Mouse (Mus musculus): ENCODE results near the gene Jmjd6. TPM values are rescaled to one million over a fixed set of nuclear protein-coding genes. Genes with fewer than 3 reads are reported as not detected.

The Jmjd6 gene
- total and polyA plus RNA-seq, 3 experiments, result 175 to 192 TPM; not detected in 1

- no peak overlapping the region for H3K27ac ChIP-seq (ENCODE audit: control insufficient read depth, low read depth, low read length)
- no peaks in the 10 kb centered on the region for H3K36me3 ChIP-seq (ENCODE audit: control insufficient read depth in 1 of 2, insufficient read depth in 2 of 2, low read length in 2 of 2)
- DNase-seq (ENCODE audit: low read depth, low spot score), result no peak
- H3K9ac ChIP-seq (ENCODE audit: control insufficient read depth, low read depth, low read length, poor library complexity, severe bottlenecking), result no peak overlapping the region
- no peaks in the 10 kb centered on the region for H3K79me2 ChIP-seq (ENCODE audit: control insufficient read depth, insufficient read depth, low read length, poor library complexity)
- H3K4me3 ChIP-seq (ENCODE audit: control insufficient read depth in 1 of 2, insufficient read depth in 1 of 2, low read depth in 2 of 2, low read length in 2 of 2), result no peak overlapping the region
- no peaks in the 10 kb centered on the region for H3K4me1 ChIP-seq (ENCODE audit: control insufficient read depth in 1 of 2, insufficient read depth in 2 of 2, low read length in 2 of 2)
- no peaks in the 10 kb centered on the region for H3K9me3 ChIP-seq (replicated peaks; ENCODE audit: insufficient read depth, low read length)
- H3K27me3 ChIP-seq (ENCODE audit: control insufficient read depth in 1 of 2, insufficient read depth in 2 of 2, low read length in 2 of 2), result no peaks in the 10 kb centered on the region; a peak in 2 of 4 replicates
- TF ChIP-seq NELFE (IDR thresholded peaks at IDR 0.05; ENCODE audit: low read depth, low read length) (no peak), KAT2A (conservative IDR thresholded peaks at IDR 0.05; ENCODE audit: low read depth, low read length) (no peak), JUND (IDR thresholded peaks at IDR 0.05; ENCODE audit: low read depth, low read length) (no peak), MAFK (IDR thresholded peaks at IDR 0.05; ENCODE audit: borderline replicate concordance, low read depth, low read length) (no peak), ZMIZ1 (IDR thresholded peaks at IDR 0.05; ENCODE audit: low read depth, low read length) (no peak), CHD1 (IDR thresholded peaks at IDR 0.05; ENCODE audit: low read depth, low read length) (no peak), POLR2AphosphoS5 (IDR thresholded peaks at IDR 0.05; ENCODE audit: borderline replicate concordance, low read depth, low read length) (no peak), POLR2AphosphoS2 (IDR thresholded peaks at IDR 0.05; ENCODE audit: low read length) (no peak)
Measured at GRCm38 (mm10) chr11:116818722-116819121, 24.5 kb downstream of the Jmjd6 start.

GRCm38 (mm10) chr11:116817567-116817966, 25.7 kb downstream of the Jmjd6 start:
- Histone ChIP-seq H3K9me3 (replicated peaks; ENCODE audit: insufficient read depth, low read length) (no peaks in the 10 kb centered on the region), H3K4me3 (ENCODE audit: control insufficient read depth in 1 of 2, insufficient read depth in 1 of 2, low read depth in 2 of 2, low read length in 2 of 2) (no peak overlapping the region), H3K4me1 (ENCODE audit: control insufficient read depth in 1 of 2, insufficient read depth in 2 of 2, low read length in 2 of 2) (no peaks in the 10 kb centered on the region), H3K27me3 (ENCODE audit: control insufficient read depth in 1 of 2, insufficient read depth in 2 of 2, low read length in 2 of 2) (no peaks in the 10 kb centered on the region; a peak in 1 of 4 replicates), H3K79me2 (ENCODE audit: control insufficient read depth, insufficient read depth, low read length, poor library complexity) (no peaks in the 10 kb centered on the region), H3K9ac (ENCODE audit: control insufficient read depth, low read depth, low read length, poor library complexity, severe bottlenecking) (no peak overlapping the region), H3K27ac (ENCODE audit: control insufficient read depth, low read depth, low read length) (no peak overlapping the region), H3K36me3 (ENCODE audit: control insufficient read depth in 1 of 2, insufficient read depth in 2 of 2, low read length in 2 of 2) (no peaks in the 10 kb centered on the region)
- TF ChIP-seq ZNF384 (IDR thresholded peaks at IDR 0.05; ENCODE audit: low read depth, low read length), result no peak
- no peak for TF ChIP-seq ZMIZ1 (IDR thresholded peaks at IDR 0.05; ENCODE audit: low read depth, low read length)
- TF ChIP-seq MEF2A (IDR thresholded peaks at IDR 0.05; ENCODE audit: extremely low read depth, insufficient replicate concordance, low read depth, low read length, poor library complexity, severe bottlenecking), result no peak
- no peak for TF ChIP-seq ETS1 (IDR thresholded peaks at IDR 0.05; ENCODE audit: low read depth, low read length)
- TF ChIP-seq NELFE (IDR thresholded peaks at IDR 0.05; ENCODE audit: low read depth, low read length), result no peak
- TF ChIP-seq CTCF (IDR thresholded peaks at IDR 0.05 in 2 of 3, conservative IDR thresholded peaks at IDR 0.05 in 1 of 3; ENCODE audit: control insufficient read depth in 1 of 3, insufficient read depth in 1 of 3, low read depth in 2 of 3, low read length in 3 of 3, poor library complexity in 1 of 3, severe bottlenecking in 1 of 3), result no peak
- no peak for TF ChIP-seq MYC (IDR thresholded peaks at IDR 0.05; ENCODE audit: low read depth, low read length)
- no peak for TF ChIP-seq CHD2 (IDR thresholded peaks at IDR 0.05; ENCODE audit: low read length)
- no peak for TF ChIP-seq TAL1 (IDR thresholded peaks at IDR 0.05; ENCODE audit: low read length)
- TF ChIP-seq POLR2A (IDR thresholded peaks at IDR 0.05; ENCODE audit: control insufficient read depth in 1 of 2, insufficient read depth in 1 of 2, low read depth in 1 of 2, low read length in 2 of 2, poor library complexity in 1 of 2), result no peak
- no peak for TF ChIP-seq USF1 (IDR thresholded peaks at IDR 0.05; ENCODE audit: low read depth, low read length)
- TF ChIP-seq POLR2AphosphoS5 (IDR thresholded peaks at IDR 0.05; ENCODE audit: borderline replicate concordance, low read depth, low read length), result no peak
- no peak for DNase-seq (ENCODE audit: low read depth, low spot score)
